Mouse (Mus musculus): ENCODE measurements around the gene Tspan7.

- TF ChIP-seq EP300 (IDR thresholded peaks at IDR 0.05; ENCODE audit: insufficient read depth, low read depth, low read length): no peak
- TF ChIP-seq CTCF (IDR thresholded peaks at IDR 0.05): no peak
- TF ChIP-seq POLR2A (IDR thresholded peaks at IDR 0.05; ENCODE audit: insufficient read depth, low read depth, low read length): no peak
These were observed 80.9 kb downstream of the Tspan7 start for GRCm38 (mm10) chrX:10565811-10566210.
